Mouse (Mus musculus) adrenal gland (tissue): ENCODE measurements around the gene Med14.

Experiments
- intact Hi-C: fragments of 180-260 bp; cut with DNase I; formaldehyde crosslinking; loops from one replicate; pipeline ENCODE4 v1.15.1; 2025

Gene Med14

GRCm38 (mm10) chrX:12673054-12673775, 88.7 kb downstream of the Med14 start, which contains the start of gene 1810030O07Rik:
Gene 1810030O07Rik (minus strand): TSS chrX:12673668.
- intact Hi-C loops: loop anchor here (10.0 kb wide), 1 partner anchor 122 kb away; no protein-coding TSS in a partner anchor

GRCm38 (mm10) chrX:12653879-12654278, 108.0 kb downstream of the Med14 start:
- intact Hi-C loops: no loop called here

GRCm38 (mm10) chrX:12651906-12652305, 110.0 kb downstream of the Med14 start:
- intact Hi-C loops: no loop called here

GRCm38 (mm10) chrX:12645531-12646304, 116.2 kb downstream of the Med14 start:
- intact Hi-C loops: loop anchor here (10.0 kb wide), 1 partner anchor 101 kb away; no protein-coding TSS in a partner anchor

GRCm38 (mm10) chrX:12644976-12645375, 116.9 kb downstream of the Med14 start:
- intact Hi-C loops: loop anchor here (10.0 kb wide), 1 partner anchor 100 kb away; no protein-coding TSS in a partner anchor
